Mouse (Mus musculus) stomach, embryonic 14.5 days (tissue): ENCODE results near the gene G530012D18Rik. TPM values are rescaled to one million over a fixed set of nuclear protein-coding genes. Genes with fewer than 3 reads are reported as not detected.
"Not testable (repeated sequence)": the region's sequence is repeated elsewhere in the genome, so short reads cannot be mapped to it uniquely, and the experiment has no call there.

Experiments used
- ATAC-seq: fragments of 200-750 bp; cut with Nextera tagmentation; 2 replicates; pipeline ENCODE4 v1.8.0; 2017; ENCODE audit warnings: low read depth, moderate TSS enrichment; ENCODE audit not compliant: insufficient number of reproducible peaks, insufficient read depth, low FRiP score
- H3K27ac ChIP-seq: fragments of 300-500 bp; sonication (generic); 2 replicates; pipeline ENCODE4 v1.5.1; 2014; ENCODE audit warnings: mild to moderate bottlenecking, low read length, moderate library complexity, mixed read lengths
- H3K27me3 ChIP-seq: fragments of 300-500 bp; sonication (generic); 2 replicates; pipeline ENCODE4 v1.6.1; 2014; ENCODE audit warnings: low read length, control low read depth, mixed read lengths; ENCODE audit not compliant: control insufficient read depth, insufficient read depth
- H3K36me3 ChIP-seq: fragments of 300-500 bp; sonication (generic); 2 replicates; pipeline ENCODE4 v1.6.1; 2014; ENCODE audit warnings: mild to moderate bottlenecking, control low read depth, low read length, moderate library complexity, mixed read lengths; ENCODE audit not compliant: control insufficient read depth, insufficient read depth
- H3K4me1 ChIP-seq: fragments of 300-500 bp; sonication (generic); 2 replicates; pipeline ENCODE4 v1.6.1; 2014; ENCODE audit warnings: low read length, control low read depth, mixed read lengths; ENCODE audit not compliant: control insufficient read depth, insufficient read depth
- H3K4me2 ChIP-seq: fragments of 300-500 bp; sonication (generic); replicated peaks from 2 replicates; pipeline ENCODE4 v1.6.1; 2014; ENCODE audit warnings: low read depth, low read length, control low read depth
- H3K4me3 ChIP-seq: fragments of 300-500 bp; sonication (generic); 2 replicates; pipeline ENCODE4 v1.5.1; 2014; ENCODE audit warnings: low read depth, low read length, control low read depth
- H3K9ac ChIP-seq: fragments of 300-500 bp; sonication (generic); replicated peaks from 2 replicates; pipeline ENCODE4 v1.6.1; 2014; ENCODE audit warnings: low read depth, mild to moderate bottlenecking, control low read depth, low read length, moderate library complexity, mixed read lengths
- H3K9me3 ChIP-seq: fragments of 300-500 bp; sonication (generic); 2 replicates; pipeline ENCODE4 v1.6.1; 2016; ENCODE audit warnings: low read depth, low read length, control low read depth; ENCODE audit not compliant: control insufficient read depth
- WGBS: fragments of 180-500 bp; shearing (Covaris S2); extraction: QIAGEN DNeasy Blood & Tissue Kit; methylation state at CpG from one replicate; pipeline ENCODE4 v1.1.7; 2014; 5-methylcytosine and 5-hydroxymethylcytosine counted together
- polyA plus RNA-seq: library from polyadenylated mRNA; unstranded; fragments of >200 nt; fragmentation: Nextera tagmentation; extraction: Ambion mirVana; gene quantifications from 2 replicates; pipeline ENCODE4 v1.2.1, GENCODE M21; 2014

The G530012D18Rik gene
- polyA plus RNA-seq, 1 experiment from 2014 or later: not detected

- 57% methylated on average over 4 of the region's 4 CpGs for WGBS
- not testable (repeated sequence) for H3K4me3 ChIP-seq, H3K27ac ChIP-seq, H3K27me3 ChIP-seq, H3K4me1 ChIP-seq, H3K4me2 ChIP-seq, H3K9ac ChIP-seq, ATAC-seq, H3K36me3 ChIP-seq, H3K9me3 ChIP-seq
Measured at GRCm38 (mm10) chr1:85600794-85601193, 25.3 kb downstream of the G530012D18Rik start.

- no CpG with 5 or more reads among the region's 1 CpGs for WGBS
- H3K9ac ChIP-seq, H3K27me3 ChIP-seq, H3K27ac ChIP-seq, ATAC-seq, H3K36me3 ChIP-seq, H3K4me2 ChIP-seq, H3K4me3 ChIP-seq, H3K9me3 ChIP-seq, H3K4me1 ChIP-seq: not testable (repeated sequence)
Measured at GRCm38 (mm10) chr1:85604341-85604740, 28.9 kb downstream of the G530012D18Rik start.

GRCm38 (mm10) chr1:85608361-85608760 lies 32.9 kb downstream of the G530012D18Rik start:
- not testable (repeated sequence) for H3K27me3 ChIP-seq, H3K4me3 ChIP-seq, H3K27ac ChIP-seq, H3K9ac ChIP-seq, H3K4me1 ChIP-seq, H3K36me3 ChIP-seq, H3K9me3 ChIP-seq, H3K4me2 ChIP-seq, ATAC-seq
- 85% methylated on average over 3 of the region's 4 CpGs for WGBS

- not testable (repeated sequence) for H3K36me3 ChIP-seq, H3K4me1 ChIP-seq, H3K27me3 ChIP-seq, H3K9me3 ChIP-seq, ATAC-seq, H3K4me3 ChIP-seq, H3K4me2 ChIP-seq, H3K9ac ChIP-seq, H3K27ac ChIP-seq
- no CpG with 5 or more reads among the region's 4 CpGs for WGBS
Measured at GRCm38 (mm10) chr1:85610581-85610980, 35.1 kb downstream of the G530012D18Rik start.

- H3K9me3 ChIP-seq, H3K27ac ChIP-seq, H3K27me3 ChIP-seq, H3K9ac ChIP-seq, H3K4me2 ChIP-seq, ATAC-seq, H3K36me3 ChIP-seq, H3K4me1 ChIP-seq, H3K4me3 ChIP-seq: not testable (repeated sequence)
- WGBS: 88% methylated on average over 3 of the region's 3 CpGs
Measured at GRCm38 (mm10) chr1:85615096-85615495, 39.6 kb downstream of the G530012D18Rik start.

GRCm38 (mm10) chr1:85615819-85616218 lies 40.3 kb downstream of the G530012D18Rik start:
- H3K36me3 ChIP-seq, H3K4me1 ChIP-seq, H3K27me3 ChIP-seq, H3K9me3 ChIP-seq, H3K27ac ChIP-seq, H3K4me2 ChIP-seq, H3K9ac ChIP-seq, H3K4me3 ChIP-seq, ATAC-seq: not testable (repeated sequence)
- WGBS: 66% methylated on average over 3 of the region's 3 CpGs

GRCm38 (mm10) chr1:85617161-85617560 lies 41.7 kb downstream of the G530012D18Rik start:
- H3K27me3 ChIP-seq, H3K4me1 ChIP-seq, H3K4me3 ChIP-seq, H3K27ac ChIP-seq, H3K36me3 ChIP-seq, ATAC-seq, H3K4me2 ChIP-seq, H3K9ac ChIP-seq, H3K9me3 ChIP-seq: not testable (repeated sequence)
- 69% methylated on average over 4 of the region's 5 CpGs for WGBS

GRCm38 (mm10) chr1:85618689-85619088 lies 43.2 kb downstream of the G530012D18Rik start:
- H3K4me3 ChIP-seq, H3K4me2 ChIP-seq, H3K9me3 ChIP-seq, ATAC-seq, H3K9ac ChIP-seq, H3K36me3 ChIP-seq, H3K27ac ChIP-seq, H3K4me1 ChIP-seq, H3K27me3 ChIP-seq: not testable (repeated sequence)
- whole genome bisulfite sequencing: 50% methylated on average over 1 of the region's 1 CpGs
